Mouse (Mus musculus) thymus, adult 2 months (tissue): ENCODE results near the gene Slc27a3. TPM values are rescaled to one million over a fixed set of nuclear protein-coding genes. Genes with fewer than 3 reads are reported as not detected.
A peak's percentile ranks its signal among the peaks of the same experiment; 100 is the strongest.

Experiments used
- DNase-seq: peaks from one replicate; pipeline ENCODE4 v3.0.0; 2021
- H3K27ac ChIP-seq: fragments of 200-500 bp; 2 replicates; pipeline ENCODE4 v1.5.1; 2012; ENCODE audit warnings: low read length, control low read depth; ENCODE audit not compliant: control insufficient read depth, insufficient read depth
- H3K27me3 ChIP-seq: fragments of 200-500 bp; 2 replicates; pipeline ENCODE4 v1.6.1; 2012; ENCODE audit warnings: mild to moderate bottlenecking, low read length, moderate library complexity, mixed read lengths; ENCODE audit not compliant: control insufficient read depth, insufficient read depth
- H3K36me3 ChIP-seq: fragments of 200-500 bp; 2 replicates; pipeline ENCODE4 v1.6.1; 2012; ENCODE audit warnings: mild to moderate bottlenecking, low read length, moderate library complexity; ENCODE audit not compliant: control insufficient read depth, insufficient read depth
- H3K4me1 ChIP-seq: fragments of 200-500 bp; replicated peaks from 2 replicates; pipeline ENCODE4 v1.6.1; 2012; ENCODE audit warnings: low read length; ENCODE audit not compliant: control insufficient read depth, insufficient read depth
- H3K4me3 ChIP-seq: fragments of 200-500 bp; 2 replicates; pipeline ENCODE4 v1.5.1; 2012; ENCODE audit warnings: mild to moderate bottlenecking, low read length, control low read depth, moderate library complexity; ENCODE audit not compliant: control insufficient read depth, insufficient read depth
- CTCF ChIP-seq: fragments of 200-500 bp; IDR thresholded peaks from 2 replicates; pipeline ENCODE4 v1.5.1; 2012; ENCODE audit warnings: mild to moderate bottlenecking, control low read depth, low read length, moderate library complexity, borderline replicate concordance; ENCODE audit not compliant: control insufficient read depth, poor library complexity, insufficient read depth; ENCODE audit errors: extremely low read depth
- POLR2A ChIP-seq: fragments of 200-500 bp; IDR thresholded peaks from 2 replicates; pipeline ENCODE4 v1.6.1; 2012; ENCODE audit warnings: mild to moderate bottlenecking, low read length, control low read depth, moderate library complexity; ENCODE audit not compliant: control insufficient read depth, poor library complexity, insufficient read depth; ENCODE audit errors: extremely low read depth
- WGBS: fragments of 180-500 bp; shearing (Covaris S2); methylation state at CpG from one replicate; pipeline ENCODE4 v1.1.7; 2018; 5-methylcytosine and 5-hydroxymethylcytosine counted together
- polyA plus RNA-seq: library from polyadenylated mRNA; depleted of rRNA; stranded (reverse); fragments of >200 nt; gene quantifications from 2 replicates; pipeline ENCODE4 v1.2.3, GENCODE M21; 2012

Slc27a3 gene
- polyA plus RNA-seq, 1 experiment: 21.2 TPM

DNA sequence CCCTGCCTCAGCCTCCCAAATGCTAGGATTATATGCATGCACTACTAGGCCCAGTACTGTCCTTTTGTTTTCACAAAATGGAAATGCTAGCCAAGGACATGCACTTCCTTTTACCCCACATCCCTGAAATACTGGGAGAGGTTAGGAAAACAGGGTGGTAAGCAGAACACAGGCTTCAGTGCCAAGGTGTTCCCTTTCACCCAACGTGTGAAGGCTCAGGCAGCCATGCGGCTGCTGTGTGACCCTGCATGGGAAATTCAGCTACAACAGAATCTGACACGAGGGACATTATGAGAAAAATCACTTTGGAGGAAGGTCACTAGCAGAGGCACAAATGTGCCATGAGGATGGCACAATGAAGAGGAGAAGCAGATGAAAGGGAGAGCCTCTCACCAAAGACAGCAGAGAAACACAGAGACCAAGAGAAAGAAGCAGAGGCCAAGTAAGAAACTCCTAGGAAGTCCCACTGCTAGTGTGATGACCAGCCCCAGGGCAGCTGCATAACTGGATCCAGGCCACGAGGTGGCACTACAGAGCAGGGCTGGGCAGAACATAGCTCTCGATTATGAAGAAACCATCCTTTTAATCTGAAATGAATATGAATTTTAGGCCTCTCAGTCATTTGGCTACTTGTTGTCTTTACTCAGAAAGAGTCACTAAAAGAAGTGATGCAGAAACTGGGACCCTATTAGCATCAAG lies 22.7 kb upstream of the Slc27a3 start:
- peak; percentile 64 for DNase-seq
- Histone ChIP-seq H3K27me3 (no peaks in the 10 kb centered on the region), H3K4me3 (no peak overlapping the region), H3K36me3 (peaks cover 38% of the 10 kb centered on the region), H3K27ac (no peak overlapping the region), H3K4me1 (no peaks in the 10 kb centered on the region)
- WGBS: 55% methylated on average over 5 of the region's 5 CpGs
- TF ChIP-seq POLR2A: no peak
- peak; percentile 77; the same call in 1 of the 2 replicates for TF ChIP-seq CTCF

DNA sequence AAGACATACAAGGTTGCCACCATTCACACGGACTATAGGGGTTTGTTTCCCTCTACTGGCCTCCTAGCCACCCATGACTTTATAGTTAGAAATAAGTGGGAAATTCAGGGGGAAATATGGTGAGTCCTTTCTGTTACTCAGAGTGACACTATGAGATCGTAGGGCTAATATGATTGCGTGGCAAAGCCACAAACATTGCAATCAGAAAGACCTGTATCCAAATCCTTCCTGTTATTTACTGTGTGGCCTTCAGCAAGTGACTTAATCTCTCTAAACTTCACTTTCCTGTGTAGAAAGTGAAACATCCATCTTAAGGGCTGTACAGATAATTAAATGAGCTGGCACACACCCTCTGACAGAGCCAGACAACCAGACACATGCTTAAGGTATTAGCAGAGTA lies 19.0 kb upstream of the Slc27a3 start:
- no peak for DNase-seq
- WGBS: 72% methylated on average over 3 of the region's 3 CpGs
- peaks cover 48% of the 10 kb centered on the region for H3K36me3 ChIP-seq
- TF ChIP-seq CTCF (no peak), POLR2A (no peak)
- no peak overlapping the region for H3K4me3 ChIP-seq
- H3K4me1 ChIP-seq: no peaks in the 10 kb centered on the region
- no peak overlapping the region for H3K27ac ChIP-seq
- H3K27me3 ChIP-seq: no peaks in the 10 kb centered on the region

DNA sequence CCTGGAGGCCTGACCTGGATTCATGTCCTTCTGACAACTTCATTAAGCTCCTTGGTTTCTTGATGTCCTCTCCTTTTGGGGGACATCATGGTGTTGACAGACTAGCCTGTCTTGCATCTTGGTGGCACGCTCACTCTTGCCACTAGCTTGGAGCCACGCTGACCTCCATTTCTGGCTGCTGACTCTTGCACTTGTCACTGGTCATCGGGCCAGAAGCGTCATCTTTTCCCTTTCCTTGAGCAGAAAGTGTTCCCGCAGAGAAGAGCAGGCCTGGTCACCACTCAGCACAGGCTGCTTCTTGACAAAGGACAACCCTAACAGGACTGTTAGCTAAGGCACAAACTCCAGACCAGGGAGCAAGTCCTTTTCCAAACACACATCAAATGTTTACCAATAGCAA lies 16.7 kb upstream of the Slc27a3 start:
- Histone ChIP-seq H3K4me3 (no peak overlapping the region), H3K36me3 (peaks cover 62% of the 10 kb centered on the region), H3K27ac (no peak overlapping the region), H3K4me1 (no peaks in the 10 kb centered on the region), H3K27me3 (no peaks in the 10 kb centered on the region)
- DNase-seq: no peak
- WGBS: 98% methylated on average over 5 of the region's 5 CpGs
- TF ChIP-seq POLR2A (no peak), CTCF (no peak)

DNA sequence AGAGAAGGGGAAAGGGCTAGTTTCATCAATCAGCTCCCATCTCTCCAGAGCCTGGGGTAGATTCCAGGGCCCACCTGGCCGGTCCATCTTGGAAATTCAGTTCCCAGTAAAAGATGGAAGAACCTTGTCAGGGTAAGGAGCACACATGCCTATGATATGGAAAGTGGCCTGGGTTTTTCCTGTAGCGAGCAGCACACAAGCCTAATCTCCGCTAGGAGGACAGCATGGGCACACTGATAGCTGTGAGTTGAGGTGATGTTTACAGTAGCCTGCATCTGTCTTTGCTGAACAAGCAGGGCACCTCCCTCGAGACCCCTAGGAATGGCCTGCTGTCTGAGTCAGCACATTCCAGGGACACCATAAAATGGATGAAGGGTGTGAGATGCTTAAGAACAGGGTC lies 14.9 kb upstream of the Slc27a3 start:
- Histone ChIP-seq H3K27me3 (no peaks in the 10 kb centered on the region), H3K4me1 (no peaks in the 10 kb centered on the region), H3K36me3 (peaks cover 80% of the 10 kb centered on the region), H3K27ac (no peak overlapping the region), H3K4me3 (no peak overlapping the region)
- no peak for DNase-seq
- over 99% methylated on average over 4 of the region's 4 CpGs for WGBS
- no peak for TF ChIP-seq POLR2A

DNA sequence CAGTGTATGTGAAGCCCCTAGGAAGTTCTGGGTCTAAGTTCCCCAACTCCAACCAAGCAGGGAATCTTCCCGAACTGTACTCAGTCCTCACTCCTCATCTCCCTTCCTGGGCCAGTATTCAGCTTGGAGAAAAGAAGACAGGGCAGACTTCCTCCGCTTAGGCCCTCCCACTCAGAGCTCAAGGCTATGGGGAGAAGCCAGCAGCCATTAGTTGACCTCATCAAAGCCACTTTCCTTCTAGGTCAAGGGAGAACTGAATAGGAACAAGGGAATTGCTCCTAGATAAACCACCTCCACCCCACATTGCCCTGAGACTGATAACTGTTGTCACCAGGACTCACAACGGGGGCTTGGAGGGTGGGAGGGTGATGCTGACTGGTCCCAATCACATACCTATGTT lies 14.4 kb upstream of the Slc27a3 start:
- no peak overlapping the region for H3K4me3 ChIP-seq
- H3K27ac ChIP-seq: no peak overlapping the region
- peaks cover 82% of the 10 kb centered on the region for H3K36me3 ChIP-seq
- WGBS: 94% methylated on average over 3 of the region's 3 CpGs
- H3K27me3 ChIP-seq: no peaks in the 10 kb centered on the region
- H3K4me1 ChIP-seq: no peaks in the 10 kb centered on the region
- DNase-seq: no peak
- TF ChIP-seq CTCF: no peak
- TF ChIP-seq POLR2A: no peak

DNA sequence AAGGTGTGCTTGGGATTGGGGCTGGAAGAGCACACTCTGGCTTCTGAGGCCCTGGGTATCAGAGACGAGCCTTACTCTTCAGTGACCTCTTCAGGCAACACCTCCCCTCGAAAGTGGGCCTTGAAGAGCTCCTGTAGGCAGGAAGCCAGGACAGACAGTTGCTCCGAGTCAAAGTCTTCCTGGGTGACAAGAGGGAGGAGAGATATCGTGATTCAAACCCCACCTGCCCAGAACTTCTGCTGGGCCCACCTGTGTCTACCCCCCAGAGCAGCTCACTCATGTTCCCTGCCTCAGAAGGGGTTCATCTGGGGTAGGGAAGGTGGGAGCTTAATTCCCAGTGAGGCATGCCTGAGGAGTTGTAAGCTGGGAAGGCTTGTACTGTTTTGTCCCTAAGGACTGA lies 11.3 kb upstream of the Slc27a3 start:
- H3K36me3 ChIP-seq: peaks cover 63% of the 10 kb centered on the region
- no peak for DNase-seq
- no peak overlapping the region for H3K4me3 ChIP-seq
- TF ChIP-seq CTCF (no peak), POLR2A (no peak)
- no peak overlapping the region for H3K27ac ChIP-seq
- no peaks in the 10 kb centered on the region for H3K27me3 ChIP-seq
- 92% methylated on average over 4 of the region's 4 CpGs for WGBS
- no peaks in the 10 kb centered on the region for H3K4me1 ChIP-seq

DNA sequence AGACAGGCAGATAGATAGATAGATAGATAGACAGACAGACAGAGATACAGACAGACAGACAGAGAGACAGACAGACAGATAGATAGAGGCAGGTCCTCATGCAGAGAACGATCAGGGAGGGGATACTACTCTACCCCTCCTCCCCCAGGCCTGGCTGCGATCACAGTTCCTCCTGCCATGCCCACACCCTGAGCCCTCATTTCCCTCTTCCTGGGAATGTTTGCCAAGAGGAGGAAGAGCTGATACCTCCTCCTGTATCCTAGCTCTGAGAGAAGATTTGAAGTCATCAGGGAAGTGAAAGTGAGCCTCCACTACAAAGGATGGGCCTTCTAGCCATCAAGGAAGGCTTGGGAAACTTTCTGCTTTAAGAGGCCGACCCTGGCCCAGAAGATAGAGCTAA lies 5.9 kb upstream of the Slc27a3 start:
- no peak overlapping the region for H3K27ac ChIP-seq
- DNase-seq: no peak
- no peak overlapping the region for H3K4me3 ChIP-seq
- H3K36me3 ChIP-seq: peaks cover 39% of the 10 kb centered on the region
- WGBS: 92% methylated on average over 3 of the region's 3 CpGs
- no peaks in the 10 kb centered on the region for H3K27me3 ChIP-seq
- H3K4me1 ChIP-seq: no peaks in the 10 kb centered on the region
- TF ChIP-seq CTCF: no peak
- TF ChIP-seq POLR2A: no peak

DNA sequence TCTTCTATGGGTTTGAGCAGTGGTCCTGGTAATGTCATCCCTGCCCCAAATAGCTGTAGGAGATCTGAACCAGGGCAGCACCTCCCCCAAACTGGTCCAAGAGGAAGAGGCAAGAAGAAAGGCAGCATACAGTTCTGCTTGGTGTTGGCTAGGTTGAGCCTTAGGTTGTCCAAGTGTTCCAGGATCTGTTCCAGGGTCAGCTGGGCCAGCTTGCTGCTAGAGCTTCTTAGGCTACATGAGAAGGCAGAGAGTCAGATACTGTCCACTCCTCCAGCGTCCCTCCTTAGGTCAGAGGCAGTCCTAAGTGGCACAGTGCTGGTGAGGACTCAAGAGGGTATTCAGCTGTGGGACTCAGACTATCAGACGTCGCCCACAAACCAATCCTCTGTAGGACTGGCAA lies 2.9 kb upstream of the Slc27a3 start:
- H3K4me3 ChIP-seq: no peak overlapping the region
- H3K4me1 ChIP-seq: no peaks in the 10 kb centered on the region
- TF ChIP-seq POLR2A: no peak
- TF ChIP-seq CTCF: no peak
- no peak for DNase-seq
- no peaks in the 10 kb centered on the region; the same call in 1 of the 2 replicates for H3K27me3 ChIP-seq
- WGBS: 100% methylated on average over 3 of the region's 3 CpGs
- H3K27ac ChIP-seq: no peak overlapping the region
- H3K36me3 ChIP-seq: peaks cover 27% of the 10 kb centered on the region
